Mouse (Mus musculus): ENCODE data around the gene Cdadc1. TPM values are rescaled to one million over a fixed set of nuclear protein-coding genes. Genes with fewer than 3 reads are reported as not detected.

Cdadc1 gene
- polyA plus RNA-seq, 1 experiment from 2014 or later: 24.2 TPM

DNA sequence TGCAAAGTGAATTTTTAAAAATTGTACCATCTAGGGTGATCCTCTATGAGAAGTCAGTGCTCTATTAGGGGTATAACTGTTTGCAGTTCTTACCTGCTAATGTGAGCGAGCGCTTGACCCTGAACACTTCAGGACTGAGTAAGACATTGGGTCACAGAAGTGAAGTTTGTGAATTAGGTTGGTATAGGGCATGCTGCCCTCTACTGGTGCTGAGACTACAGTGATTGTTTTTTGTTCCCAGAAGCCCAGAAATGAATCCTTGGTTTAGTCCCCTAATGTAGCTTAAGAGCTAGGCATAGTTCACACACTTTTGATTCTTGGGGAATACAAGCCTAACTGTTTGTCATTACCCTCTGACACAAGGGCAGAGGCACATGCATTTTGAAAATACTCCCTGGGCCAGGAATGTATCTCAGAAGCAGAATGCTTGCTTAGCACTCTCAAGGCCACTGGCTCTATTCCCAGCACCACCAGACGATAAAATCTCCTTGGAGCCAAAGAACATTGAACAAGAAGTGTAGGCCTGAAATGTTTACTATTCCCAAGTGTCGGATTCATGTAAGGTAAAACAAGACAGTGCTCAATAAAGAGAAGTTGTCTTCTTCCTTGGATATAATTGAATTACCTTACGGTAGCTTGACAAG is 6.4 kb upstream of the Cdadc1 start:
- no peak for ATAC-seq (ENCODE audit: low FRiP score, low TSS enrichment)
- Histone ChIP-seq H3K27me3 (ENCODE audit: control insufficient read depth, insufficient read depth, low read length) (no peaks in the 10 kb centered on the region), H3K27ac (replicated peaks) (no peak overlapping the region), H3K4me2 (replicated peaks; ENCODE audit: low read depth) (no peak overlapping the region), H3K9me3 (ENCODE audit: control insufficient read depth, low read length) (no peaks in the 10 kb centered on the region), H3K36me3 (ENCODE audit: control insufficient read depth, insufficient read depth, low read length) (no peaks in the 10 kb centered on the region), H3K4me1 (replicated peaks; ENCODE audit: control insufficient read depth, insufficient read depth) (no peaks in the 10 kb centered on the region), H3K9ac (ENCODE audit: low read length) (no peak overlapping the region), H3K4me3 (ENCODE audit: low read depth, low read length) (no peak overlapping the region)
- TF ChIP-seq EP300 (optimal IDR thresholded peaks at IDR 0.05) (no peak), CTCF (IDR thresholded peaks at IDR 0.05; ENCODE audit: low read depth) (peak; percentile 79)
- WGBS: 56% methylated on average over 5 of the region's 5 CpGs
- peak; percentile 31 for DNase-seq (ENCODE audit: low spot score)

DNA sequence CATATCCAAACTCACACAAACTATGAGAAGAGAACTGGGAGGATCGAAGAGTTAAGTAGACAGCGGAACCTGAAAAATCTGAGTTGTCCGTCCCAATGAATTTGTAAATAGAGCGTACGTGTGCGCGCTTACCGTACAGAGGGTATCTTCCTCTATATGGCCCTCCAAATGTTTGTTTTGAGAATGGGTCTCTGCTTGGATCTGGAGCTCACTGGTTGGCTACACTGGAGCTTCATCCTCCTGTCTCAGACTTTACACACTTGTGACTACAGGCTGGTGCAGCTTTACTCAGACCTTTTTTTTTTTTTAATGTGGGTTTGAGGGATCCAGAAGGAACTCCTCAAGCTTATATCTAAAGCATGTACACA is 485 bp upstream of the Cdadc1 start:
- ATAC-seq (ENCODE audit: low FRiP score, low TSS enrichment) (peak; percentile 16; the same call in 1 of the 2 replicates), DNase-seq (ENCODE audit: low spot score) (no peak)
- Histone ChIP-seq H3K4me2 (replicated peaks; ENCODE audit: low read depth) (peak overlapping the region; percentile 61), H3K9ac (ENCODE audit: low read length) (peak overlapping the region; percentile 92), H3K4me1 (replicated peaks; ENCODE audit: control insufficient read depth, insufficient read depth) (0 out of 2 replicates have a peak, but pooled peaks cover 3% of the 10 kb centered on the region), H3K27me3 (ENCODE audit: control insufficient read depth, insufficient read depth, low read length) (no peaks in the 10 kb centered on the region), H3K9me3 (ENCODE audit: control insufficient read depth, low read length) (no peaks in the 10 kb centered on the region), H3K27ac (replicated peaks) (peak overlapping the region; percentile 65; the same call in 1 of the 2 replicates), H3K4me3 (ENCODE audit: low read depth, low read length) (peak overlapping the region; percentile 83), H3K36me3 (ENCODE audit: control insufficient read depth, insufficient read depth, low read length) (no peaks in the 10 kb centered on the region)
- TF ChIP-seq EP300 (optimal IDR thresholded peaks at IDR 0.05): no peak
- no peak for TF ChIP-seq CTCF (IDR thresholded peaks at IDR 0.05; ENCODE audit: low read depth)
- 3% methylated on average over 8 of the region's 8 CpGs for WGBS

DNA sequence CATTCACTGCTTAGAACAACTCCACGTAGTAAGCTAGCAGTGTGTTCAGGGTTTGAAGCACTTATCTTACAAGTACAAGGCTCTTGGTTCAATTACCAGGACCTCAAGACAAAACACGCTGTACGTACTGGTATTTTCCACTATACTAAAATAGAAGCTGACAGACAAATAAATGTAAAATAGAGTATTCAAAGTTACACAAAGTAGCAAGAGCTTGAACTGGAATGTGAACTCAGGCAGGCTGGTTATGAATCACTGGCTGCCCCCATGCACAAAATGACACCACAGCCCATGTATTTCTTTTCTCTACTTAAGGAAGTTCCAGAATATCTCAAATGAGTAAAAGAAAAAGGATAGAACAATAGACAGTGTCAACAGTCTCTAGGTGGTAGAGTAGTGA is 2.8 kb downstream of the Cdadc1 start:
- ATAC-seq (ENCODE audit: low FRiP score, low TSS enrichment): no peak
- Histone ChIP-seq H3K27me3 (ENCODE audit: control insufficient read depth, insufficient read depth, low read length) (no peaks in the 10 kb centered on the region), H3K27ac (replicated peaks) (no peak overlapping the region), H3K9me3 (ENCODE audit: control insufficient read depth, low read length) (no peaks in the 10 kb centered on the region), H3K4me1 (replicated peaks; ENCODE audit: control insufficient read depth, insufficient read depth) (0 out of 2 replicates have a peak, but pooled peaks cover 3% of the 10 kb centered on the region), H3K36me3 (ENCODE audit: control insufficient read depth, insufficient read depth, low read length) (no peaks in the 10 kb centered on the region), H3K9ac (ENCODE audit: low read length) (no peak overlapping the region), H3K4me2 (replicated peaks; ENCODE audit: low read depth) (no peak overlapping the region), H3K4me3 (ENCODE audit: low read depth, low read length) (no peak overlapping the region)
- no peak for DNase-seq (ENCODE audit: low spot score)
- 91% methylated on average over 3 of the region's 3 CpGs for WGBS
- TF ChIP-seq CTCF (IDR thresholded peaks at IDR 0.05; ENCODE audit: low read depth) (no peak), EP300 (optimal IDR thresholded peaks at IDR 0.05) (no peak)

DNA sequence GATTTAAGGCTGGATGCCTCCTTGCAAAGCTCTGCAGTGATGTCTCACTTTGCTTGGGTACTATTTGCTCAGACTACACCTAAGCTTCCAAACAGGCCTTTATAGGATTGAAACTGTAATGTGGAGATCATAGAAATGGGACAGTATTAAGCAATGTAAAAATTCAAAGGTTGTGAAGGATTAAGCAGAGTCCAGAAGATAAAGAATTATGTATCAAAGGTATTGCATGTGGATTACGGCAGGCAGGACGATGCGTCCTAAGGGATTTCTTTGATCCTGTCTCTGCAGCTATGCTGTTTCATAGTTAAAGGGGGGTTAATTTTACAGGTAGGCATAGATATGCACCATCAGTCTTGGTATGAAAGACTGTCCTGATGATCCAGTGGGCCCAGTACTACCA is 5.2 kb downstream of the Cdadc1 start:
- Histone ChIP-seq H3K9me3 (ENCODE audit: control insufficient read depth, low read length) (no peaks in the 10 kb centered on the region), H3K36me3 (ENCODE audit: control insufficient read depth, insufficient read depth, low read length) (peaks cover 11% of the 10 kb centered on the region), H3K27me3 (ENCODE audit: control insufficient read depth, insufficient read depth, low read length) (no peaks in the 10 kb centered on the region), H3K4me3 (ENCODE audit: low read depth, low read length) (no peak overlapping the region), H3K9ac (ENCODE audit: low read length) (no peak overlapping the region), H3K27ac (replicated peaks) (no peak overlapping the region), H3K4me2 (replicated peaks; ENCODE audit: low read depth) (no peak overlapping the region), H3K4me1 (replicated peaks; ENCODE audit: control insufficient read depth, insufficient read depth) (0 out of 2 replicates have a peak, but pooled peaks cover 3% of the 10 kb centered on the region)
- TF ChIP-seq CTCF (IDR thresholded peaks at IDR 0.05; ENCODE audit: low read depth): no peak
- no peak for TF ChIP-seq EP300 (optimal IDR thresholded peaks at IDR 0.05)
- 90% methylated on average over 3 of the region's 3 CpGs for WGBS
- ATAC-seq (ENCODE audit: low FRiP score, low TSS enrichment) (no peak), DNase-seq (ENCODE audit: low spot score) (no peak)

DNA sequence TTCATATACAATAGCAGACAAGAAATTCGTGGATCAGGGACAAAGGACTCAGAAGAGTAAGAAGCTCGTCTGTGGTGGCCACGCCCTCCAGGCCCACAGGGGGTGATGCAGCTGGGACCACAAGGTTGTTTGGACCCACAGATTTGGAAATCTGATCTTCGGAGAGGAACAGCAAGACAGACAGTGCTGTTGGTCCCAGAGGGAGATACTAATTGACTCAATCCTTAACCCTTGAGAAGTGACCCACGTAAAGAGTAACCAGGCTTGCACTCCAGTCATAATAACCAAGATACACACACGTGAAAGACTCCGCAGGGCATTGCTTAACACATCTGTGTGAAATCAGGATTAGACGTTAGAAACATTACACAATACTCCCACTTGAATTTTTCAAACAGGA is 5.9 kb downstream of the Cdadc1 start:
- Histone ChIP-seq H3K27me3 (ENCODE audit: control insufficient read depth, insufficient read depth, low read length) (no peaks in the 10 kb centered on the region), H3K4me1 (replicated peaks; ENCODE audit: control insufficient read depth, insufficient read depth) (0 out of 2 replicates have a peak, but pooled peaks cover 1% of the 10 kb centered on the region), H3K9ac (ENCODE audit: low read length) (no peak overlapping the region), H3K9me3 (ENCODE audit: control insufficient read depth, low read length) (no peaks in the 10 kb centered on the region), H3K4me3 (ENCODE audit: low read depth, low read length) (no peak overlapping the region), H3K4me2 (replicated peaks; ENCODE audit: low read depth) (no peak overlapping the region), H3K27ac (replicated peaks) (no peak overlapping the region), H3K36me3 (ENCODE audit: control insufficient read depth, insufficient read depth, low read length) (peaks cover 11% of the 10 kb centered on the region)
- TF ChIP-seq CTCF (IDR thresholded peaks at IDR 0.05; ENCODE audit: low read depth) (no peak), EP300 (optimal IDR thresholded peaks at IDR 0.05) (no peak)
- 81% methylated on average over 8 of the region's 8 CpGs for WGBS
- ATAC-seq (ENCODE audit: low FRiP score, low TSS enrichment) (no peak), DNase-seq (ENCODE audit: low spot score) (no peak)

DNA sequence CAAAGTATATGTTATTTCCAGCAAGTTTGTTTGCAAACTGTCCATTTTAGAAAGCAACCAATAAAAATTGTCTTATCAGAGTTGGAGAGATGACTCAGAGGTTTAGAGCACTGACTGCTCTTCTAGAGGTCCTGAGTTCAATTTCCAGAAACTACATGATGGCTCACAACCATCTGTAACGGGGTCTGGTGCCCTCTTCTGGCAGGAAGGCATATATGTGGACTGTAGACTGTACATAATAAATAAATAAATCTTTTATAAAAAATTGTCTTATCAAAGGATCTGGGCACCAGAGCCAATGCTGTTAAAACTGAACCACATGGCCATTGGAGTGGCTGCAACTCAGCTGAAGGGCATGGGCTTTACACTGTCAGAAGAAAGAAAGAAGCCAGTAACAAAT is 7.1 kb downstream of the Cdadc1 start:
- Histone ChIP-seq H3K4me3 (ENCODE audit: low read depth, low read length) (no peak overlapping the region), H3K9ac (ENCODE audit: low read length) (no peak overlapping the region), H3K4me1 (replicated peaks; ENCODE audit: control insufficient read depth, insufficient read depth) (no peaks in the 10 kb centered on the region), H3K27me3 (ENCODE audit: control insufficient read depth, insufficient read depth, low read length) (no peaks in the 10 kb centered on the region), H3K4me2 (replicated peaks; ENCODE audit: low read depth) (no peak overlapping the region), H3K36me3 (ENCODE audit: control insufficient read depth, insufficient read depth, low read length) (peaks cover 20% of the 10 kb centered on the region), H3K9me3 (ENCODE audit: control insufficient read depth, low read length) (no peaks in the 10 kb centered on the region), H3K27ac (replicated peaks) (no peak overlapping the region)
- TF ChIP-seq CTCF (IDR thresholded peaks at IDR 0.05; ENCODE audit: low read depth) (peak; percentile 65), EP300 (optimal IDR thresholded peaks at IDR 0.05) (no peak)
- 77% methylated on average over 1 of the region's 1 CpGs for WGBS
- ATAC-seq (ENCODE audit: low FRiP score, low TSS enrichment) (no peak), DNase-seq (ENCODE audit: low spot score) (no peak)

Data from stomach, postnatal 0 days (tissue).